Mouse (Mus musculus): ENCODE results near the gene Ccser2.

DNA sequence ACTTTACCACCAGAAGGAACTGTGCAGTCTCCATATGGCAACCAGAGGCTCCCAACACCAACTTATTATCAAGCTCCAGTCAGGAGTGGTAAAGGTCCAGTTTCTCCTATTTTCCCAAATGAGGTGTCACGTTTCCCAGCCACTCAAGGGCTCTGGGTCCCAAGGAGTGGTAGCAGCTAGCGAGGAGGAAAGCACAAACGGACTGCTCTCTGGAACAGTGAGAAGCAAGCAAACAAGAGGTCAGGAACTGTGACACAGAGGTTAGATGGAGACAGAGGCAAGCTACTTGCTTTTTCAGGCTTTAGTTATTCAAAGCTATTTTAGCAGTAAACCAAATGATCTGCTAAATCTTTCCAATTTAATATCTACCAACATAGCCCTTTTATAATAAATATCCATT is 3.2 kb downstream of the Ccser2 start:
- TF ChIP-seq POLR2A (IDR thresholded peaks at IDR 0.05; ENCODE audit: borderline replicate concordance, extremely low read depth, insufficient read depth, insufficient read length, poor library complexity, severe bottlenecking) (no peak), CTCF (IDR thresholded peaks at IDR 0.05; ENCODE audit: borderline replicate concordance, extremely low read depth, insufficient read depth, insufficient read length) (no peak)

All from brain, embryonic 14.5 days (tissue).